Mouse (Mus musculus) kidney, adult 2 months (tissue): ENCODE measurements around the gene Dnajc1.

Source experiments
- CTCF ChIP-seq: fragments of 200-500 bp; conservative IDR thresholded peaks from 2 replicates; pipeline ENCODE4 v1.5.1; 2011; ENCODE audit warnings: low read depth, mild to moderate bottlenecking, control low read depth, low read length, moderate library complexity, mixed read lengths; ENCODE audit not compliant: insufficient read depth, insufficient read length
- POLR2A ChIP-seq: fragments of 200-500 bp; IDR thresholded peaks from one replicate; pipeline ENCODE4 v1.6.1; 2011; ENCODE audit warnings: low read depth, low read length, control low read depth

- no peak for TF ChIP-seq POLR2A
- TF ChIP-seq CTCF, result no peak
These were observed 3.0 kb downstream of the Dnajc1 start for GRCm38 (mm10) chr2:18389631-18390030.
